Mouse (Mus musculus) bone marrow macrophage, adult 2 months (primary cell): Measurements from ENCODE around the gene Prss48.

Experiments
- CTCF ChIP-seq: IDR thresholded peaks from 2 replicates; pipeline ENCODE4 v1.5.1; 2012; ENCODE audit warnings: low read depth, mild to moderate bottlenecking, low read length, moderate library complexity
- POLR2A ChIP-seq: IDR thresholded peaks from 2 replicates; pipeline ENCODE4 v1.6.1; 2012; ENCODE audit warnings: mild to moderate bottlenecking, low read depth, low read length, borderline replicate concordance

DNA sequence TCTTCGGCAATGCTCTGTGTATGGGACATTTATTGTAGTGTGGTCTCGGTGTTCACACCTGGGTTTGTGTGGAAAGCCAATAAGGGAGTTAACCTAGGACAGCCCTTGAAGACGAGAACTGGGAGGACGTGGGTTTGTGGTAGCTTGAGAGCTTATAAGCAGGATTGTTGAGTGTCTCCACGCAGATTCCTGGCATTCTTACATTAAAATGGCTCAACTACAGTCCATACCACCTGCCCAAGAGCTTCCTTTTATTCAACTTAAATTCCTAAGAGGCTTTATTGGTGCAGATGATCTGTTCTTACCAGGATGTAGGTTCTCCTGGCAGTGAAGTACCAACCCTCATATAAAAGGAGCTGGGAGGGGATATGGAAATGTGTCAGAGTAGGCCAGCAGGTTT, 649 bp upstream of the Prss48 start:
- TF ChIP-seq CTCF (no peak), POLR2A (no peak)
